Mouse (Mus musculus) stomach, embryonic 14.5 days (tissue): ENCODE measurements around the gene Rhoa. TPM values are rescaled to one million over a fixed set of nuclear protein-coding genes. Genes with fewer than 3 reads are reported as not detected.
A peak's percentile ranks its signal among the peaks of the same experiment; 100 is the strongest.

ENCODE experiments used
- ATAC-seq: fragments of 200-750 bp; cut with Nextera tagmentation; 2 replicates; pipeline ENCODE4 v1.8.0; 2017; ENCODE audit warnings: low read depth, moderate TSS enrichment; ENCODE audit not compliant: insufficient number of reproducible peaks, insufficient read depth, low FRiP score
- H3K27ac ChIP-seq: fragments of 300-500 bp; sonication (generic); 2 replicates; pipeline ENCODE4 v1.5.1; 2014; ENCODE audit warnings: mild to moderate bottlenecking, low read length, moderate library complexity, mixed read lengths
- H3K27me3 ChIP-seq: fragments of 300-500 bp; sonication (generic); 2 replicates; pipeline ENCODE4 v1.6.1; 2014; ENCODE audit warnings: low read length, control low read depth, mixed read lengths; ENCODE audit not compliant: control insufficient read depth, insufficient read depth
- H3K36me3 ChIP-seq: fragments of 300-500 bp; sonication (generic); 2 replicates; pipeline ENCODE4 v1.6.1; 2014; ENCODE audit warnings: mild to moderate bottlenecking, control low read depth, low read length, moderate library complexity, mixed read lengths; ENCODE audit not compliant: control insufficient read depth, insufficient read depth
- H3K4me1 ChIP-seq: fragments of 300-500 bp; sonication (generic); 2 replicates; pipeline ENCODE4 v1.6.1; 2014; ENCODE audit warnings: low read length, control low read depth, mixed read lengths; ENCODE audit not compliant: control insufficient read depth, insufficient read depth
- H3K4me2 ChIP-seq: fragments of 300-500 bp; sonication (generic); replicated peaks from 2 replicates; pipeline ENCODE4 v1.6.1; 2014; ENCODE audit warnings: low read depth, low read length, control low read depth
- H3K4me3 ChIP-seq: fragments of 300-500 bp; sonication (generic); 2 replicates; pipeline ENCODE4 v1.5.1; 2014; ENCODE audit warnings: low read depth, low read length, control low read depth
- H3K9ac ChIP-seq: fragments of 300-500 bp; sonication (generic); replicated peaks from 2 replicates; pipeline ENCODE4 v1.6.1; 2014; ENCODE audit warnings: low read depth, mild to moderate bottlenecking, control low read depth, low read length, moderate library complexity, mixed read lengths
- H3K9me3 ChIP-seq: fragments of 300-500 bp; sonication (generic); 2 replicates; pipeline ENCODE4 v1.6.1; 2016; ENCODE audit warnings: low read depth, low read length, control low read depth; ENCODE audit not compliant: control insufficient read depth
- WGBS: fragments of 180-500 bp; shearing (Covaris S2); extraction: QIAGEN DNeasy Blood & Tissue Kit; methylation state at CpG from one replicate; pipeline ENCODE4 v1.1.7; 2014; 5-methylcytosine and 5-hydroxymethylcytosine counted together
- polyA plus RNA-seq: library from polyadenylated mRNA; unstranded; fragments of >200 nt; fragmentation: Nextera tagmentation; extraction: Ambion mirVana; gene quantifications from 2 replicates; pipeline ENCODE4 v1.2.1, GENCODE M21; 2014

Gene Rhoa
- polyA plus RNA-seq: 308 and 334 TPM in 2 replicates

- under 1% methylated on average over 81 of the region's 81 CpGs for WGBS
- peaks cover 29% of the 10 kb centered on the region for H3K4me1 ChIP-seq
- no peaks in the 10 kb centered on the region for H3K27me3 ChIP-seq
- ATAC-seq: peak; percentile 94
- H3K36me3 ChIP-seq: peaks cover 21% of the 10 kb centered on the region
- H3K9me3 ChIP-seq: no peaks in the 10 kb centered on the region
- peak within 1 kb of the TSS; percentile 87 for H3K4me3 ChIP-seq
- H3K9ac ChIP-seq: peak within 1 kb of the TSS; percentile 97
- H3K4me2 ChIP-seq: peak within 1 kb of the TSS; percentile 93
- peak within 1 kb of the TSS; percentile 100 for H3K27ac ChIP-seq
Measured at GRCm38 (mm10) chr9:108305629-108306520, at the start of gene Rhoa, which contains the start of gene Tcta. TSS of gene Rhoa (plus strand) at chr9:108306129. TSS of gene Tcta (minus strand) at chr9:108306160.

DNA sequence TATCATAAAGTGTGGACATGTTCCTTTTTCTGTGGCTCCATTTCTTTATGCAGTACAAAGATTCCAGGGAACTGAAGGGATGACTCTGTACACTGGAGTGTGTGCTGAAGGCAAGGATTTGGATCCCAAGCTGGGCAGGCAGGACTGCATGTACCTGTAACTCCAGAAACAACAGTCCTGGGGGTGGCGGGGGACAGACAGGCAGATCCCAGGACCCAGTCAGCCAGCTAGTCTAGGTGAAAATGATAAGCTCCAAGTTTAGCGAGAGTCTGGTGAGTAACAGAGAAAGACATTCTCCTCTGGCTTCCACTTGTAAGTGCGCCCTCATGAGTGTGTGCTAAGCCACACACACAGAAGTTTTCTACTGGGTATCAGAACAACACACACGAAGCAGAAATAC lies 45.4 kb upstream of the Rhoa start:
- no peak overlapping the region for H3K4me3 ChIP-seq
- no peaks in the 10 kb centered on the region for H3K27me3 ChIP-seq
- no peak for ATAC-seq
- 79% methylated on average over 4 of the region's 4 CpGs for WGBS
- no peak overlapping the region for H3K4me2 ChIP-seq
- no peak overlapping the region for H3K9ac ChIP-seq
- H3K36me3 ChIP-seq: no peaks in the 10 kb centered on the region
- peaks cover 20% of the 10 kb centered on the region for H3K4me1 ChIP-seq
- no peaks in the 10 kb centered on the region for H3K9me3 ChIP-seq
- H3K27ac ChIP-seq: no peak overlapping the region

- H3K9me3 ChIP-seq: no peaks in the 10 kb centered on the region
- H3K27me3 ChIP-seq: no peaks in the 10 kb centered on the region
- H3K4me1 ChIP-seq: peaks cover 20% of the 10 kb centered on the region
- no peak for ATAC-seq
- H3K36me3 ChIP-seq: no peaks in the 10 kb centered on the region
- H3K4me2 ChIP-seq: peak overlapping the region; percentile 73
- 56% methylated on average over 7 of the region's 7 CpGs for WGBS
- no peak overlapping the region; the same call in 1 of the 2 replicates for H3K27ac ChIP-seq
- no peak overlapping the region for H3K9ac ChIP-seq
- H3K4me3 ChIP-seq: peak overlapping the region; percentile 89; the same call in 1 of the 2 replicates
Measured at GRCm38 (mm10) chr9:108261865-108262264, 44.1 kb upstream of the Rhoa start.

DNA sequence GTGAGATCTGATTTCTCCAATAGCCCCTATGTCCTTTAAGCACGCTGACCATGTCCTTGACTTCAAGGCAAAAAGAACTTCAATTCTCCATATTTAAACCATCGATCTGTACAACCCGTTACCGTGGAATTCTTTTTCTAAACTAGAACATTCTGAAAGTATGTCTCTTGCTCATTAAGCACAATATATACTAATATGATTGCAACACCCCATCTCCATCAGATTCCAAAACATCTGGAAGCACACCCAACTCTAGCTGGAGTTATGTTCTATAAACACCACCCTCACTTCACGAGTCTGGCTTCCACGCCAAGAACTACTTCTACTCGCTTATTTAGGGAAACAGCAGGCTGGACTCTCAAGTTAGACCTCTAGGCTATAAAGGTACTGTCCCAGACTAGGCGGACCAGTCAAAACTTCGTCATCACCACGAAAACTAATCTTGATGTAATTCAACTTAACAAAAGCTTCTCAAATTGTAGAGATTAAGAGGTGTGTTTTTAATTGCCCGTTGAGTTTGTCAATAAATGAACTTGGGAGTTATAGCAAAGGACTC lies 43.4 kb upstream of the Rhoa start:
- WGBS: 32% methylated on average over 11 of the region's 11 CpGs
- Histone ChIP-seq H3K9ac (peak overlapping the region; percentile 87), H3K4me1 (peaks cover 22% of the 10 kb centered on the region), H3K27me3 (no peaks in the 10 kb centered on the region), H3K4me2 (peak overlapping the region; percentile 73), H3K36me3 (no peaks in the 10 kb centered on the region), H3K4me3 (peak overlapping the region; percentile 89), H3K9me3 (no peaks in the 10 kb centered on the region), H3K27ac (no peak overlapping the region; the same call in 1 of the 2 replicates)
- ATAC-seq: no peak

- 1% methylated on average over 53 of the region's 62 CpGs for WGBS
- no peaks in the 10 kb centered on the region for H3K27me3 ChIP-seq
- peaks cover 24% of the 10 kb centered on the region for H3K4me1 ChIP-seq
- H3K9ac ChIP-seq: peak overlapping the region; percentile 87
- H3K4me3 ChIP-seq: peak overlapping the region; percentile 89
- H3K27ac ChIP-seq: peak overlapping the region; percentile 93
- H3K9me3 ChIP-seq: no peaks in the 10 kb centered on the region
- peak overlapping the region; percentile 73 for H3K4me2 ChIP-seq
- ATAC-seq: peak; percentile 24
- no peaks in the 10 kb centered on the region for H3K36me3 ChIP-seq
Measured at GRCm38 (mm10) chr9:108263131-108263681, 42.7 kb upstream of the Rhoa start.

GRCm38 (mm10) chr9:108263690-108264190 lies 42.2 kb upstream of the Rhoa start, which contains the start of gene Dag1:
TSS of gene Dag1 (minus strand) at chr9:108263958.
- peak within 1 kb of the TSS; percentile 73 for H3K4me2 ChIP-seq
- H3K27ac ChIP-seq: peak within 1 kb of the TSS; percentile 93
- peak within 1 kb of the TSS; percentile 87 for H3K9ac ChIP-seq
- H3K27me3 ChIP-seq: no peaks in the 10 kb centered on the region
- H3K9me3 ChIP-seq: no peaks in the 10 kb centered on the region
- peaks cover 24% of the 10 kb centered on the region for H3K4me1 ChIP-seq
- peak within 1 kb of the TSS; percentile 89 for H3K4me3 ChIP-seq
- H3K36me3 ChIP-seq: no peaks in the 10 kb centered on the region
- ATAC-seq: peak; percentile 95
- WGBS: under 1% methylated on average over 63 of the region's 71 CpGs

GRCm38 (mm10) chr9:108264191-108264921 lies 41.6 kb upstream of the Rhoa start:
- Histone ChIP-seq H3K27me3 (no peaks in the 10 kb centered on the region), H3K4me1 (peaks cover 24% of the 10 kb centered on the region), H3K36me3 (no peaks in the 10 kb centered on the region), H3K9me3 (no peaks in the 10 kb centered on the region), H3K27ac (peak overlapping the region; percentile 93), H3K4me2 (peak overlapping the region; percentile 73), H3K9ac (peak overlapping the region; percentile 25; the same call in 1 of the 2 replicates), H3K4me3 (peak overlapping the region; percentile 89)
- ATAC-seq: peak; percentile 9; the same call in 1 of the 2 replicates
- WGBS: 6% methylated on average over 10 of the region's 10 CpGs
